Mouse (Mus musculus): ENCODE data around the gene Thbs1.
"Not testable (repeated sequence)": the region's sequence is repeated elsewhere in the genome, so short reads cannot be mapped to it uniquely, and the experiment has no call there.

Gene Thbs1

DNA sequence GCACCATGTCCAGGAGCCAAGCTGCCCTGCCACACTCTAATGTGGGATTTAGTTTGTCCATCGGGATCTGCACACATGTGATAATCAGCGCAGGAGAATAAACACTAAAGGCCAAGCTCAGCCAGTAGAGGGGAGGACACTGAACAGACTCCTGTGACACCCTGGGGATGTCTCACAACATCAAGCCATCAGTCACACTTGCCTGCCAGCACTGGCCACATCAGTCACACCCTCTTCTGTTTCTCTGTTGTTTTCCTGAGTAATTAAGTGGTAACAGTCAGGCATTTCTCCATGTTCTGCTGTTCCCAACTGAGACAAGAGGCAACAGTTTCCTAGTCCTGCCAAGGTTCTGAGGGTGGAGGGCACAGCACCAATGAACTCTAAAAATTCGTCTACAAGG lies 36.1 kb downstream of the Thbs1 start:
- in situ Hi-C loops (cut with MboI) = not testable (repeated sequence)

- in situ Hi-C loops (cut with MboI) = no loop called here
Observed at GRCm38 (mm10) chr2:118148321-118149142, 36.9 kb downstream of the Thbs1 start.

DNA sequence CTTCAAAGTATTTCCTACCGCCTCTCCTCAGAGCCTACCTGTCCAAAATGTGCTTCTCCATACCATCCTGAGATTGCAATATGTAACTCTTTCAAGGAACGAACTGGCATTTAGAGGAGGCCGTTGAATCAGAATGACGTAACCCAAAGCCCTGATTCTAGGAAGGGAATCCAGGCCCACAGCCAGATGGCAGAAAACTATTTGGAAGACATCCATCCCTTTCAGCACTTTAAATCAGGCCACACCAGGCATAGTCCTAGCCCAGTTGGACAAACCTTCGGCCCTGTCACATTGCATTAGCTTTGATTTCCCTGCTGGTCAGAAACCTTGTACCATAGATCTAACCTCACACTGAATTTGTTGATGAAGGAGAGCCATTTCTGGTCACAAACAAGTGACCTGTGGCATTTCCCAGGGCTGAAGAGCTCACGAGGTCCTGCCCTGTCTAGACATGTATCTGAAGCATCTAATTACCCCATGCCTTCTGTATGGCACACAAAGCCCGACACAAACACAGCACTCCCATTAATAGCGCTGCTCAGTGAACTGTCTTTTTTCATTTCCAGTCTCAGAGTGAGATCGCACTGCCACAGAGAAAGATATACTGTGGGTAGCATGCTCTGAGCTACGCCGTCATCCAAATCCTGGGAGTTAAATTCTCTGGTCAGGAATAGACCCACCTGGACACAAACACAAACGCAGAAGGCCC lies 38.3 kb downstream of the Thbs1 start:
- in situ Hi-C loops (cut with MboI) = no loop called here

- in situ Hi-C loops (cut with MboI) = no loop called here
Observed at GRCm38 (mm10) chr2:118158095-118158494, 46.4 kb downstream of the Thbs1 start.

GRCm38 (mm10) chr2:118159126-118159525 lies 47.5 kb downstream of the Thbs1 start:
- in situ Hi-C loops (cut with MboI) = no loop called here

DNA sequence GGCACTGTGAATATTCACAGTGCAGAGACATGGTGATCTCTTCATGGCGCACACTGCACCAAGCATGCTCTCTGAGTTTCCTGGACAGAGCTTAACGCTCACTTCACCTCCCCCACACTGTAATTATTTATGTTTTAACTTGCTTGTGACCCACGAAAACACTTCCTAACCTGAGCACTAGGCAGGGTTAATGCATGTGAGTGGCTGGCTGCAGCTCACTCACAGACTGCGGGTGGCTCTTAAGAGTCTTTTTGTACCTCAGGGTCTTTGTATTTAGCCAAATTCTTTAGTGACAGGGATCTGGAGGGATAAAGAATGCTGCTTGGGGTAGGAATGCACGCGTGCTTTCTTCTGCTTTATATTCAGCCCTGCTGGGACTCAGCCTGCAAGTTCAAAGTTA lies 48.9 kb downstream of the Thbs1 start:
- in situ Hi-C loops (cut with MboI) = no loop called here

DNA sequence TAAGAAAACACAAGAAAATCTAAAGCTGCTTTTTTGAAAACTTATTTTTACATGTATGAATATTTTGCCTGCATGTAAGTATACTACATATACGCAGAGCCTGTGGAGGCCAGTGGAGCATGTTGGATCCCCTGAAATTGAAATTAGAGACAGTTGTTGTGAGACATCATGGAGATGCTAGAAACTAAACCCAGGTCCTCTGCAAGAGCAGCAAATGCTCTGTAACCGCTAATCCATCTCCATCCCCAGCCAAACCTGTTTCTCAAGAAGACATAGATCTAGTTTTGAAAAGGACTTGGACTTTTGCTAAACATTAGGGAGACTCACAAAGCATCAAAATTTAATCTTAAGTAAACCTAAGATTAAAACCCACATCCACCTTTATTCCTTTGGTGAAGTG lies 49.3 kb downstream of the Thbs1 start:
- in situ Hi-C loops (cut with MboI) = no loop called here

DNA sequence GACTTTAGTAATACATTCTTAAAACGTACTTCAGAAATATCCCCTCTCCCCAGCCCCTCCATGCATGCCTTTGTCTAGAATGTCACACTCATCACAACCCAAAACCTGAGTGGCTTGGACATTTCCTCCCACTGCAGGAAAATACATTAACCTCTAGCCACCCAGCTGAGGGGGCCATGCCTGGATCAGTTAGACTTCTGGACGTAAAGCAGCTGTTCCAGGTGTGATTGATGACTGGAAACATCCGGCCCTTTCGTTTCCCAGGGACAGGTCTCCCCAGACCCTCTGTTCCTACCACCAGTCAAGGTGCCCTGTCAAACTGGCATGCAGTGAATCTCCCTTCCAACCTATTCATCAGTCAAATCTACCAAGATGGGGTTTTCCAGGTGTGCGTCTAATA lies 50.8 kb downstream of the Thbs1 start:
- in situ Hi-C loops (cut with MboI) = no loop called here

GRCm38 (mm10) chr2:118164137-118164536 lies 52.5 kb downstream of the Thbs1 start:
- in situ Hi-C loops (cut with MboI) = no loop called here

GRCm38 (mm10) chr2:118165691-118166090 lies 54.0 kb downstream of the Thbs1 start:
- in situ Hi-C loops (cut with MboI) = no loop called here

GRCm38 (mm10) chr2:118167731-118168130 lies 56.1 kb downstream of the Thbs1 start:
- in situ Hi-C loops (cut with MboI) = no loop called here

- in situ Hi-C loops (cut with MboI) = no loop called here
Observed at GRCm38 (mm10) chr2:118168225-118168624, 56.5 kb downstream of the Thbs1 start.

- in situ Hi-C loops (cut with MboI) = no loop called here
Observed at GRCm38 (mm10) chr2:118174558-118175383, 63.1 kb downstream of the Thbs1 start.

All from mature B cell (primary cell).